Mouse (Mus musculus): ENCODE measurements around the gene Dnah5.

GRCm38 (mm10) chr15:28178951-28179350 lies 24.6 kb upstream of the Dnah5 start:
- TF ChIP-seq POLR2A (IDR thresholded peaks at IDR 0.05; ENCODE audit: borderline replicate concordance, extremely low read depth, insufficient read depth, insufficient read length, poor library complexity, severe bottlenecking) (no peak), CTCF (IDR thresholded peaks at IDR 0.05; ENCODE audit: borderline replicate concordance, extremely low read depth, insufficient read depth, insufficient read length) (no peak)

Measured in brain, embryonic 14.5 days (tissue).